Mouse (Mus musculus) lung, embryonic 14.5 days (tissue): ENCODE results near the gene Nsun3. TPM values are rescaled to one million over a fixed set of nuclear protein-coding genes. Genes with fewer than 3 reads are reported as not detected.
A peak's percentile ranks its signal among the peaks of the same experiment; 100 is the strongest.

ENCODE experiments used
- ATAC-seq: fragments of 200-750 bp; cut with Nextera tagmentation; 2 replicates; pipeline ENCODE4 v1.8.0; 2017; ENCODE audit warnings: mild to moderate bottlenecking, moderate TSS enrichment, moderate library complexity; ENCODE audit not compliant: insufficient read depth
- DNase-seq: peaks from one replicate; pipeline ENCODE4 v3.0.0-alpha.2; 2015
- H3K27ac ChIP-seq: fragments of 300-500 bp; sonication (generic); 2 replicates; pipeline ENCODE4 v1.5.1; 2014; ENCODE audit warnings: low read depth, mild to moderate bottlenecking, moderate library complexity
- H3K27me3 ChIP-seq: fragments of 300-500 bp; sonication (generic); 2 replicates; pipeline ENCODE4 v1.6.1; 2014; ENCODE audit warnings: low read length, control low read depth; ENCODE audit not compliant: insufficient read depth
- H3K36me3 ChIP-seq: fragments of 300-500 bp; sonication (generic); 2 replicates; pipeline ENCODE4 v1.6.1; 2014; ENCODE audit warnings: control low read depth; ENCODE audit not compliant: insufficient read depth
- H3K4me1 ChIP-seq: fragments of 300-500 bp; sonication (generic); 2 replicates; pipeline ENCODE4 v1.6.1; 2014; ENCODE audit warnings: antibody characterized with exemption, control low read depth; ENCODE audit not compliant: insufficient read depth
- H3K4me2 ChIP-seq: fragments of 300-500 bp; sonication (generic); 2 replicates; pipeline ENCODE4 v1.6.1; 2014; ENCODE audit warnings: mild to moderate bottlenecking
- H3K4me3 ChIP-seq: fragments of 300-500 bp; sonication (generic); 2 replicates; pipeline ENCODE4 v1.5.1; 2014; ENCODE audit warnings: low read depth, low read length
- H3K9ac ChIP-seq: fragments of 300-500 bp; sonication (generic); 2 replicates; pipeline ENCODE4 v1.6.1; 2014
- H3K9me3 ChIP-seq: fragments of 300-500 bp; sonication (generic); 2 replicates; pipeline ENCODE4 v1.6.1; 2016; ENCODE audit warnings: low read depth, low read length, control low read depth
- CTCF ChIP-seq: IDR thresholded peaks from 2 replicates; pipeline ENCODE4 v1.5.1; 2016; ENCODE audit warnings: antibody characterized with exemption, low read depth
- WGBS: fragments of 180-500 bp; shearing (Covaris S2); extraction: QIAGEN DNeasy Blood & Tissue Kit; methylation state at CpG from one replicate; pipeline ENCODE4 v1.1.7; 2014; 5-methylcytosine and 5-hydroxymethylcytosine counted together
- polyA plus RNA-seq: library from polyadenylated mRNA; unstranded; fragments of >200 nt; fragmentation: Nextera tagmentation; extraction: Ambion mirVana; gene quantifications from 2 replicates; pipeline ENCODE4 v1.2.1, GENCODE M21; 2014

Gene Nsun3
- polyA plus RNA-seq, 1 experiment from 2014 or later = 9.8 TPM

- Histone ChIP-seq H3K9ac (no peak overlapping the region), H3K4me3 (no peak overlapping the region), H3K27me3 (no peaks in the 10 kb centered on the region), H3K9me3 (no peaks in the 10 kb centered on the region), H3K4me2 (no peak overlapping the region), H3K4me1 (no peaks in the 10 kb centered on the region), H3K27ac (no peak overlapping the region), H3K36me3 (peaks cover 13% of the 10 kb centered on the region; the same call in 1 of the 2 replicates)
- no peak for DNase-seq
- TF ChIP-seq CTCF = no peak
- 79% methylated on average over 1 of the region's 1 CpGs for WGBS
- ATAC-seq = no peak
Observed at GRCm38 (mm10) chr16:62796608-62797007, 10.0 kb upstream of the Nsun3 start.

GRCm38 (mm10) chr16:62782229-62782628 lies 4.4 kb downstream of the Nsun3 start:
- no peak overlapping the region for H3K27ac ChIP-seq
- H3K4me3 ChIP-seq = no peak overlapping the region
- no peaks in the 10 kb centered on the region; the same call in 1 of the 2 replicates for H3K36me3 ChIP-seq
- H3K9me3 ChIP-seq = no peaks in the 10 kb centered on the region
- 47% methylated on average over 5 of the region's 5 CpGs for WGBS
- peak; percentile 64 for DNase-seq
- H3K27me3 ChIP-seq = no peaks in the 10 kb centered on the region
- H3K4me1 ChIP-seq = peaks cover 3% of the 10 kb centered on the region; the same call in 1 of the 2 replicates
- no peak overlapping the region for H3K4me2 ChIP-seq
- H3K9ac ChIP-seq = no peak overlapping the region
- ATAC-seq = no peak
- peak; percentile 61 for TF ChIP-seq CTCF

GRCm38 (mm10) chr16:62778282-62778681 lies 8.3 kb downstream of the Nsun3 start:
- Histone ChIP-seq H3K4me1 (no peaks in the 10 kb centered on the region), H3K9ac (no peak overlapping the region), H3K4me2 (no peak overlapping the region), H3K36me3 (0 out of 2 replicates have a peak, but pooled peaks cover 5% of the 10 kb centered on the region), H3K4me3 (no peak overlapping the region), H3K9me3 (no peaks in the 10 kb centered on the region), H3K27me3 (no peaks in the 10 kb centered on the region), H3K27ac (no peak overlapping the region)
- WGBS = 71% methylated on average over 10 of the region's 10 CpGs
- no peak for ATAC-seq
- TF ChIP-seq CTCF = no peak
- no peak for DNase-seq

- no peak overlapping the region for H3K4me2 ChIP-seq
- no peaks in the 10 kb centered on the region for H3K9me3 ChIP-seq
- no peak overlapping the region for H3K4me3 ChIP-seq
- DNase-seq (no peak), ATAC-seq (no peak)
- H3K27ac ChIP-seq = no peak overlapping the region
- H3K4me1 ChIP-seq = no peaks in the 10 kb centered on the region
- 81% methylated on average over 11 of the region's 11 CpGs for WGBS
- H3K9ac ChIP-seq = no peak overlapping the region
- 0 out of 2 replicates have a peak, but pooled peaks cover 5% of the 10 kb centered on the region for H3K36me3 ChIP-seq
- no peaks in the 10 kb centered on the region for H3K27me3 ChIP-seq
- no peak for TF ChIP-seq CTCF
Observed at GRCm38 (mm10) chr16:62776034-62776433, 10.6 kb downstream of the Nsun3 start.

GRCm38 (mm10) chr16:62773462-62773861 lies 13.2 kb downstream of the Nsun3 start:
- no peak for DNase-seq
- no peaks in the 10 kb centered on the region for H3K4me1 ChIP-seq
- H3K27ac ChIP-seq = no peak overlapping the region
- ATAC-seq = no peak
- H3K9ac ChIP-seq = no peak overlapping the region
- H3K27me3 ChIP-seq = no peaks in the 10 kb centered on the region
- peaks cover 12% of the 10 kb centered on the region; the same call in 1 of the 2 replicates for H3K36me3 ChIP-seq
- no peak overlapping the region for H3K4me3 ChIP-seq
- WGBS = 76% methylated on average over 4 of the region's 4 CpGs
- 0 out of 2 replicates have a peak, but pooled peaks have one; percentile 9 for TF ChIP-seq CTCF
- no peak overlapping the region for H3K4me2 ChIP-seq
- H3K9me3 ChIP-seq = no peaks in the 10 kb centered on the region

- WGBS = 92% methylated on average over 2 of the region's 2 CpGs
- H3K4me2 ChIP-seq = no peak overlapping the region
- H3K9ac ChIP-seq = no peak overlapping the region
- H3K4me3 ChIP-seq = no peak overlapping the region
- ATAC-seq = peak; percentile 66; the same call in 1 of the 2 replicates
- no peaks in the 10 kb centered on the region for H3K9me3 ChIP-seq
- no peaks in the 10 kb centered on the region for H3K27me3 ChIP-seq
- no peak overlapping the region for H3K27ac ChIP-seq
- H3K36me3 ChIP-seq = no peaks in the 10 kb centered on the region
- peak; percentile 70 for DNase-seq
- H3K4me1 ChIP-seq = no peaks in the 10 kb centered on the region
- TF ChIP-seq CTCF = no peak
Observed at GRCm38 (mm10) chr16:62758340-62758739, 28.3 kb downstream of the Nsun3 start.

GRCm38 (mm10) chr16:62755307-62755706 lies 31.3 kb downstream of the Nsun3 start:
- peak; percentile 80 for ATAC-seq

More at GRCm38 (mm10) chr16:62755307-62755706, 31.3 kb downstream of the Nsun3 start:
- DNase-seq = peak; percentile 54
- Histone ChIP-seq H3K27ac (no peak overlapping the region), H3K27me3 (no peaks in the 10 kb centered on the region), H3K9ac (no peak overlapping the region), H3K4me3 (no peak overlapping the region), H3K36me3 (no peaks in the 10 kb centered on the region), H3K9me3 (no peaks in the 10 kb centered on the region), H3K4me1 (no peaks in the 10 kb centered on the region), H3K4me2 (no peak overlapping the region)
- TF ChIP-seq CTCF = no peak
- 80% methylated on average over 6 of the region's 6 CpGs for WGBS
